Mouse (Mus musculus): Measurements from ENCODE around the gene Prkd2. TPM values are rescaled to one million over a fixed set of nuclear protein-coding genes. Genes with fewer than 3 reads are reported as not detected.

The Prkd2 gene
- total and polyA plus RNA-seq, 3 experiments: 3.9 to 23.6 (median 22.4) TPM

GRCm38 (mm10) chr7:16906281-16906680 lies 63.6 kb downstream of the Prkd2 start, which contains the start of gene Ptgir:
Gene Ptgir, plus strand, starts transcription at chr7:16906490.
- H3K4me1 ChIP-seq (ENCODE audit: insufficient read depth, low read depth, low read length): peaks cover 60% of the 10 kb centered on the region
- no peaks in the 10 kb centered on the region for H3K9me3 ChIP-seq (replicated peaks)
- no peak for TF ChIP-seq CTCF (IDR thresholded peaks at IDR 0.05; ENCODE audit: low read depth, low read length)
- peak within 1 kb of the TSS; percentile 14 for H3K4me3 ChIP-seq (ENCODE audit: low read depth, low read length)
- peaks cover 48% of the 10 kb centered on the region for H3K27me3 ChIP-seq (ENCODE audit: insufficient read depth, low read length)
- H3K36me3 ChIP-seq (replicated peaks): no peaks in the 10 kb centered on the region
- ATAC-seq (ENCODE audit: extremely low read depth, insufficient number of reproducible peaks, low FRiP score, poor library complexity, severe bottlenecking) (no peak), DNase-seq (ENCODE audit: low spot score) (peak; percentile 54)

- peak overlapping the region; percentile 14; the same call in 1 of the 2 replicates for H3K4me3 ChIP-seq (ENCODE audit: low read depth, low read length)
- H3K36me3 ChIP-seq (replicated peaks): no peaks in the 10 kb centered on the region
- peaks cover 55% of the 10 kb centered on the region for H3K4me1 ChIP-seq (ENCODE audit: insufficient read depth, low read depth, low read length)
- H3K27me3 ChIP-seq (ENCODE audit: insufficient read depth, low read length): peaks cover 48% of the 10 kb centered on the region
- ATAC-seq (ENCODE audit: extremely low read depth, insufficient number of reproducible peaks, low FRiP score, poor library complexity, severe bottlenecking) (no peak), DNase-seq (ENCODE audit: low spot score) (no peak)
- no peaks in the 10 kb centered on the region for H3K9me3 ChIP-seq (replicated peaks)
- TF ChIP-seq CTCF (IDR thresholded peaks at IDR 0.05; ENCODE audit: low read depth, low read length) (no peak), TAL1 (conservative IDR thresholded peaks at IDR 0.05; ENCODE audit: low read depth, low read length) (no peak), GATA2 (IDR thresholded peaks at IDR 0.05; ENCODE audit: borderline replicate concordance, low read depth, low read length) (no peak), POLR2AphosphoS5 (IDR thresholded peaks at IDR 0.05; ENCODE audit: insufficient replicate concordance, low read depth, low read length) (no peak), GATA1 (IDR thresholded peaks at IDR 0.05; ENCODE audit: borderline replicate concordance, low read length) (no peak)
Measured at GRCm38 (mm10) chr7:16906889-16907559, 64.3 kb downstream of the Prkd2 start.

GRCm38 (mm10) chr7:16907842-16908241 lies 65.1 kb downstream of the Prkd2 start:
- no peak overlapping the region for H3K4me3 ChIP-seq (ENCODE audit: low read depth, low read length)
- H3K4me1 ChIP-seq (ENCODE audit: insufficient read depth, low read depth, low read length): peaks cover 46% of the 10 kb centered on the region
- no peak for DNase-seq (ENCODE audit: low spot score)
- no peak for TF ChIP-seq GATA1 (IDR thresholded peaks at IDR 0.05; ENCODE audit: borderline replicate concordance, low read length)
- TF ChIP-seq GATA2 (IDR thresholded peaks at IDR 0.05; ENCODE audit: borderline replicate concordance, low read depth, low read length): no peak
- no peak for TF ChIP-seq POLR2AphosphoS5 (IDR thresholded peaks at IDR 0.05; ENCODE audit: insufficient replicate concordance, low read depth, low read length)
- no peak for TF ChIP-seq TAL1 (conservative IDR thresholded peaks at IDR 0.05; ENCODE audit: low read depth, low read length)
- TF ChIP-seq CTCF (IDR thresholded peaks at IDR 0.05; ENCODE audit: low read depth, low read length): no peak
- H3K27me3 ChIP-seq (ENCODE audit: insufficient read depth, low read length): peaks cover 45% of the 10 kb centered on the region
- no peaks in the 10 kb centered on the region for H3K9me3 ChIP-seq (replicated peaks)
- ATAC-seq (ENCODE audit: extremely low read depth, insufficient number of reproducible peaks, low FRiP score, poor library complexity, severe bottlenecking): no peak
- H3K36me3 ChIP-seq (replicated peaks): peaks cover under 1% of the 10 kb centered on the region

- DNase-seq (ENCODE audit: low spot score) (no peak), ATAC-seq (ENCODE audit: extremely low read depth, insufficient number of reproducible peaks, low FRiP score, poor library complexity, severe bottlenecking) (no peak)
- Histone ChIP-seq H3K4me1 (ENCODE audit: insufficient read depth, low read depth, low read length) (peaks cover 42% of the 10 kb centered on the region), H3K4me3 (ENCODE audit: low read depth, low read length) (no peak overlapping the region), H3K9me3 (replicated peaks) (no peaks in the 10 kb centered on the region), H3K27me3 (ENCODE audit: insufficient read depth, low read length) (peaks cover 45% of the 10 kb centered on the region), H3K36me3 (replicated peaks) (peaks cover 6% of the 10 kb centered on the region)
- TF ChIP-seq POLR2AphosphoS5 (IDR thresholded peaks at IDR 0.05; ENCODE audit: insufficient replicate concordance, low read depth, low read length) (no peak), GATA1 (IDR thresholded peaks at IDR 0.05; ENCODE audit: borderline replicate concordance, low read length) (no peak), CTCF (IDR thresholded peaks at IDR 0.05; ENCODE audit: low read depth, low read length) (no peak)
Measured at GRCm38 (mm10) chr7:16908367-16908766, 65.7 kb downstream of the Prkd2 start.

DNA sequence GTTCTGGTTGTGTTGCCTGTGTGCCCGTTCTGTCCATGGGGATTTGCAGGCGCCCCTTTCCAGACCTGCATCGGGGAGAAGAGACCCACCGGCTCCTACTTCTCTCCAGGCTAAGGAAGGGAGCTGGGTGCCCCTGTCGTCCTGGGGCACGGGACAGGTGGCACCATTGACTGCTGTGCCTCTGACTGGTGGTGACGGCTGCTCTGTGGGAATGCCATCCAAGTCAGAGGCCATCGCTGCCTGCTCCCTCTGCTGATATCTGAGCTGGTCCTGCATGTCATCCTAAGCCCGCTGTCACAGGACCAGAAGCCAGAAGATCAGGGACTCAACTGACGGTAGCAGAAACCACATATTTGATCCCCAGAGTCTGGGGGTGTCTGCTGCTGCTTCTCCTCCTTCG lies 66.2 kb downstream of the Prkd2 start:
- TF ChIP-seq GATA1 (IDR thresholded peaks at IDR 0.05; ENCODE audit: borderline replicate concordance, low read length): no peak
- no peak overlapping the region for H3K4me3 ChIP-seq (ENCODE audit: low read depth, low read length)
- peaks cover 11% of the 10 kb centered on the region for H3K36me3 ChIP-seq (replicated peaks)
- peaks cover 45% of the 10 kb centered on the region for H3K27me3 ChIP-seq (ENCODE audit: insufficient read depth, low read length)
- no peak for DNase-seq (ENCODE audit: low spot score)
- no peaks in the 10 kb centered on the region for H3K9me3 ChIP-seq (replicated peaks)
- H3K4me1 ChIP-seq (ENCODE audit: insufficient read depth, low read depth, low read length): peaks cover 41% of the 10 kb centered on the region
- ATAC-seq (ENCODE audit: extremely low read depth, insufficient number of reproducible peaks, low FRiP score, poor library complexity, severe bottlenecking): no peak

- DNase-seq (ENCODE audit: low spot score) (no peak), ATAC-seq (ENCODE audit: extremely low read depth, insufficient number of reproducible peaks, low FRiP score, poor library complexity, severe bottlenecking) (no peak)
- no peaks in the 10 kb centered on the region for H3K9me3 ChIP-seq (replicated peaks)
- H3K36me3 ChIP-seq (replicated peaks): peaks cover 21% of the 10 kb centered on the region
- no peak overlapping the region for H3K4me3 ChIP-seq (ENCODE audit: low read depth, low read length)
- peaks cover 45% of the 10 kb centered on the region for H3K27me3 ChIP-seq (ENCODE audit: insufficient read depth, low read length)
- TF ChIP-seq GATA1 (IDR thresholded peaks at IDR 0.05; ENCODE audit: borderline replicate concordance, low read length): no peak
- no peak for TF ChIP-seq CTCF (IDR thresholded peaks at IDR 0.05; ENCODE audit: low read depth, low read length)
- no peak for TF ChIP-seq GATA2 (IDR thresholded peaks at IDR 0.05; ENCODE audit: borderline replicate concordance, low read depth, low read length)
- no peak for TF ChIP-seq POLR2AphosphoS5 (IDR thresholded peaks at IDR 0.05; ENCODE audit: insufficient replicate concordance, low read depth, low read length)
- TF ChIP-seq TAL1 (conservative IDR thresholded peaks at IDR 0.05; ENCODE audit: low read depth, low read length): no peak
- peaks cover 42% of the 10 kb centered on the region for H3K4me1 ChIP-seq (ENCODE audit: insufficient read depth, low read depth, low read length)
Measured at GRCm38 (mm10) chr7:16909909-16910308, 67.2 kb downstream of the Prkd2 start.

- Histone ChIP-seq H3K4me3 (ENCODE audit: low read depth, low read length) (no peak overlapping the region), H3K4me1 (ENCODE audit: insufficient read depth, low read depth, low read length) (peaks cover 35% of the 10 kb centered on the region), H3K9me3 (replicated peaks) (no peaks in the 10 kb centered on the region), H3K27me3 (ENCODE audit: insufficient read depth, low read length) (peaks cover 36% of the 10 kb centered on the region), H3K36me3 (replicated peaks) (peaks cover 41% of the 10 kb centered on the region)
- ATAC-seq (ENCODE audit: extremely low read depth, insufficient number of reproducible peaks, low FRiP score, poor library complexity, severe bottlenecking) (no peak), DNase-seq (ENCODE audit: low spot score) (no peak)
- TF ChIP-seq TAL1 (conservative IDR thresholded peaks at IDR 0.05; ENCODE audit: low read depth, low read length): no peak
- no peak for TF ChIP-seq CTCF (IDR thresholded peaks at IDR 0.05; ENCODE audit: low read depth, low read length)
- no peak for TF ChIP-seq GATA1 (IDR thresholded peaks at IDR 0.05; ENCODE audit: borderline replicate concordance, low read length)
- no peak for TF ChIP-seq GATA2 (IDR thresholded peaks at IDR 0.05; ENCODE audit: borderline replicate concordance, low read depth, low read length)
- TF ChIP-seq POLR2AphosphoS5 (IDR thresholded peaks at IDR 0.05; ENCODE audit: insufficient replicate concordance, low read depth, low read length): no peak
Measured at GRCm38 (mm10) chr7:16911904-16912303, 69.2 kb downstream of the Prkd2 start.

Measured in G1E (cell line).